Mouse (Mus musculus) frontal cortex, postnatal 10 days (tissue): Measurements from ENCODE around the gene Plekha1.

ENCODE experiments used
- DNase-seq, 2 experiments: peaks; one replicate each; pipeline ENCODE4 v3.0.0; 2022; ENCODE audit warnings: low spot score in 2 of 2, mixed read lengths in 1 of 2

Plekha1 gene

DNA sequence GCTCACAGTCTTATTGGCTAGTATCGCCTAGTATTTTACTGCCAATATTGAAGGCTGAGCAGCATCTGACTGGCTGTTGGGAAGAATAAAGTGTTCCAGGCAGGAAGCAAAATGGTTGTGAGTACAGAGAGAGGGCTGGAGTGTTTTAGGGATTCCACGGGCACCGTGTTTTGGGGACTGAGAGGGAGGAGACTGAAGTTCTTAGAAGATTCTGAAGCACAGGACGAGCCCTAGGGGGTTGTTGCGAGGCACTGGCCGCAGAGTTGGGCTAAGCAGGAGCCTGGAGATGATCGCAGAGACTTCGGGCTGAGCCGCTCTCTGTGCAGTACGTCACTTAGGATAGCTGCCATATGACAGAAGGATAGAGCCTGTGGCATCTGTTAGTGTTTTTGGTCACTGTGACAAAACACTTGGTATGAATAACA is 88.6 kb downstream of the Plekha1 start:
- no peak for DNase-seq

GRCm38 (mm10) chr7:130958551-130958950 is 93.0 kb downstream of the Plekha1 start:
- no peak for DNase-seq

- no peak for DNase-seq
Observed at GRCm38 (mm10) chr7:130959868-130960267, 94.3 kb downstream of the Plekha1 start.

- DNase-seq: no peak
Observed at GRCm38 (mm10) chr7:130961429-130961828, 95.9 kb downstream of the Plekha1 start.
